Mouse (Mus musculus): ENCODE data around the gene Bend7.

- TF ChIP-seq MAZ (IDR thresholded peaks at IDR 0.05; ENCODE audit: low read depth, low read length), result no peak
- TF ChIP-seq CTCF (conservative IDR thresholded peaks at IDR 0.05 in 1 of 2, IDR thresholded peaks at IDR 0.05 in 1 of 2; ENCODE audit: low read depth in 2 of 2, low read length in 2 of 2), result no peak
- no peak for TF ChIP-seq SIN3A (IDR thresholded peaks at IDR 0.05; ENCODE audit: low read length)
These were observed 18.6 kb downstream of the Bend7 start for GRCm38 (mm10) chr2:4736095-4736797.
